Mouse (Mus musculus): ENCODE results near the gene Lin54.

Gene Lin54

DNA sequence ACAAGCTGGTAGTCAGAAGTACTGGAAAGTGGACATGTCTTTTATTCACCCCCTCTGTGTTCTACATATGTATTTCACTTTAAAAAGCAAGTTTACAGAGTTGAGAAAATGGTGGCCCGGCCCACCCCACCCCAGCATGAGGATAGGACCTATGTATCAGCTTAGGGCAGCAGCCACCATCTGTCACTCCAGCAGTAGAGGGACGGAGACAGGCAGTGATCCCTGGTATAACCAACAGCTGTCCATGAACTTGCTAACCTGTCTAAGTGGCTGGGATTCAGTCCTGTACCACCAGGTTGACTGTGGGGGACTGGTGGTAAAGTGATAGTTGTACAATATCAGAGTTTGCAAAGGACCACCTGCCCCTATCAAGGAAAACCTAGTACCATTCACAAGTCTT is 82.4 kb downstream of the Lin54 start:
- DNase-seq, result no peak

GRCm38 (mm10) chr5:100415761-100416590 is 84.5 kb downstream of the Lin54 start, which contains the start of gene Sec31a:
Gene Sec31a (minus strand): TSS chr5:100416234.
- DNase-seq, result peak; percentile 98 to 99

GRCm38 (mm10) chr5:100414474-100415196 is 85.8 kb downstream of the Lin54 start:
- DNase-seq, result peak in 1 of 2 experiments; percentile 24

- DNase-seq, result peak in 1 of 2 experiments; percentile 60
Measured at GRCm38 (mm10) chr5:100412886-100413285, 87.6 kb downstream of the Lin54 start.

DNA sequence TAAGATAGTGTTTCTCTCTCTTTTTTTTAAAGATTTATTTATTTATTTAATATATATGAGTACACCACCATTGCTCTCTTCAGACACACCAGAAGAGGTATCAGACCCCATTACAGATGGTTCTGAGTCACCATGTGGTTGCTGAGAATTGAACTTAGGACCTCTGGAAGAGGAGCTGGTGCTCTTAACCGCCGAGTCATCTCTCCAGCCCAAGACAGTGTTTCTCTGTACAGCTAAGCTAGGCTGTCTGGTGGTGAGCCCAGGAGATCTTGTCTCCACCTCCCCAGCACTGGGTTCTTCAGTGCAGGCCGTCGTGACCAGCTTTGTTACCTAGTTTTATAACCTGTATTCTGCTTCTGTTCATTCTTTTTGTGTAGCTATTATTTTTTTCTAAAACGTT is 90.2 kb downstream of the Lin54 start:
- DNase-seq, result no peak

- DNase-seq, result no peak
Measured at GRCm38 (mm10) chr5:100408485-100408884, 92.0 kb downstream of the Lin54 start.

- DNase-seq, result no peak
Measured at GRCm38 (mm10) chr5:100396753-100397152, 103.7 kb downstream of the Lin54 start.

- peak in 1 of 2 experiments; percentile 11 for DNase-seq
Measured at GRCm38 (mm10) chr5:100393681-100394080, 106.8 kb downstream of the Lin54 start.

DNA sequence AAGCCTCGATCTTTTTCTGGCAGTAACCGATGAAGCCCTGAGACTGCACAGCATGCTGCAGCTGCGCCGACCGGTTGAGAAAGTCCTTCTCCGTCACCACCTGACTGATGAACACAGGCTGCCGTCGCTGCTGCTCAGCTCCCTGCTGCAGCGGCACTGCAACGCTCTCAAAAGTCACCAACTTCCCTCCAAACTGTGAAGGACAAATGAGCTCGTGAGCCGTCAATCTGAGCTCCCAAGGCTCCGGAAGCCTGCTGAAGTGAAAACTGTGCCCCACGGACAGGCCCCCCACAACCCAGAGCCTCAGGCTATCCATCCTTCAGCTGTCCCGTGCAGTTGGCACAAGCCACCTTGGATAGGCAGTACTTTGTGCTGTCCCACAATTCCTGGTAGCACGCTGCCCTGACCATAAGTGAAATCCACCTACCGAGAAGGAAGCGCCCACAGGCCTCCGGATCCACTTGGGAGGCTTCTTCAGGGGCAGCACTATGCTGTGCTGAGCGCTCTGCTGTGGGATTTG is 107.9 kb downstream of the Lin54 start:
- DNase-seq, result no peak

Data from kidney, postnatal 36 days (tissue).